Mouse (Mus musculus): Measurements from ENCODE around the gene Grik5.

Grik5 gene

GRCm38 (mm10) chr7:24984307-24984706 is 87.8 kb downstream of the Grik5 start:
- no peak for DNase-seq (ENCODE audit: low spot score)

DNA sequence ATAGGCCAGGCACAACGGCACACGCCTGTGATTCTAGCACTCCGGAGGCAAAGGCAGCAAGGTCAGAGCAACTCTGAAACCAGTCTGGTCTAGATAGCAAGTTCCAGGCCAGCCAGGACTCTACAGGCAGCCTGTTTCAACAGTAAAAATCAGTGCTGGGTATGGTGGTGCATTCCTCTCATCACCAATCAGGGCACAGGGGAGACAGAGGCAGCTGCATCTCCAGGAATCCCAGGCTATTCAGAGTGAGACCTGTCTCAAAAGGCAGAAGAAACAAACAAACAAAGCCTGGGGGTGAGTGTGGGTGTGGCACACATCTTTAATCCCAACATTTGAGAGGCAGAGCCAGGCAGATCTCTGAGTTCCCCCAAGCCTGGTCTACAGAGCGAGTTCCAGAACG is 88.8 kb downstream of the Grik5 start:
- DNase-seq (ENCODE audit: low spot score) = no peak

GRCm38 (mm10) chr7:24980439-24980838 is 91.7 kb downstream of the Grik5 start:
- DNase-seq (ENCODE audit: low spot score) = no peak

- no peak for DNase-seq (ENCODE audit: low spot score)
Measured at GRCm38 (mm10) chr7:24978781-24979180, 93.4 kb downstream of the Grik5 start.

- no peak for DNase-seq (ENCODE audit: low spot score)
Measured at GRCm38 (mm10) chr7:24974893-24975595, 97.1 kb downstream of the Grik5 start.

DNA sequence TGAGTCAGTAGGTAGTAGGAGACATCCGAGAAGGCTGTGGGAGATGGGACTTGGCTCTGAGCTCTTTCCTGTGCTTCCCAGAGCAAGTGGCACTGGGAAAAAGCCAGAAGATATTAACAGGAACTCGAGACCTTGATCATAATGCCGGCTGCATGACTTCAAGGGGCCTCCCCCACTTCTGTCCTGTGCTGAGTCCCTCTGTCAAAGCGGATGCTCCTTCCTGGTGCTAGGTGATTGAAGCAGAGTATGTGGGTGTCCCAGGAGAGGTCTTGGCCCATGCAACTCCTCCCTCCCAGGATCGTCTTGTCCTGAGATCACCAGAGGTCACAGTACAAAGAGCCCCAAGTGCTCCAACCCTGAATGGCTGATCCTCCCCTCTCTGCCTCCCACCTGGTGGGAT is 98.2 kb downstream of the Grik5 start:
- DNase-seq (ENCODE audit: low spot score) = no peak

DNA sequence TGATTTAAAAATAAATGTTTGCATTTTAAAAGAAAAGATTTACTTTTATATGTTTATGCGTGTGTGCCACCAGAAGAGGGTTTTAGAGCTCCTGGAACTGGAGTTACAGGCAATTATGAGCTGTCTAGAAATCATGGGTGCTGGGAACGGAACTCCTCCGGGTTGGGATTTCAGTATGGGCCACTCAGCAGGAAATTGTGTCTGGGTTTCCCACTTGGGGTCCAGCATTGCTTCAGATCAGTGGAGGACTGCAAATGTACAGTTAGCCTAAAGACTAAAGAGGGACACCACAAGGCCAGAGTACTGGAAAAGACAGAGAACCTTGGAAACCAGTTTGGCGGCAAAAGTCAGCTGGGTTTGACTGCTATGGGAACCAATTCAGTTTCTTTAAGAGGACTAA is 98.9 kb downstream of the Grik5 start:
- DNase-seq (ENCODE audit: low spot score) = no peak

- DNase-seq (ENCODE audit: low spot score) = peak; percentile 69
Measured at GRCm38 (mm10) chr7:24971972-24972893, 99.9 kb downstream of the Grik5 start, which contains the start of gene Rabac1. Gene Rabac1, minus strand, starts transcription at chr7:24972754.

DNA sequence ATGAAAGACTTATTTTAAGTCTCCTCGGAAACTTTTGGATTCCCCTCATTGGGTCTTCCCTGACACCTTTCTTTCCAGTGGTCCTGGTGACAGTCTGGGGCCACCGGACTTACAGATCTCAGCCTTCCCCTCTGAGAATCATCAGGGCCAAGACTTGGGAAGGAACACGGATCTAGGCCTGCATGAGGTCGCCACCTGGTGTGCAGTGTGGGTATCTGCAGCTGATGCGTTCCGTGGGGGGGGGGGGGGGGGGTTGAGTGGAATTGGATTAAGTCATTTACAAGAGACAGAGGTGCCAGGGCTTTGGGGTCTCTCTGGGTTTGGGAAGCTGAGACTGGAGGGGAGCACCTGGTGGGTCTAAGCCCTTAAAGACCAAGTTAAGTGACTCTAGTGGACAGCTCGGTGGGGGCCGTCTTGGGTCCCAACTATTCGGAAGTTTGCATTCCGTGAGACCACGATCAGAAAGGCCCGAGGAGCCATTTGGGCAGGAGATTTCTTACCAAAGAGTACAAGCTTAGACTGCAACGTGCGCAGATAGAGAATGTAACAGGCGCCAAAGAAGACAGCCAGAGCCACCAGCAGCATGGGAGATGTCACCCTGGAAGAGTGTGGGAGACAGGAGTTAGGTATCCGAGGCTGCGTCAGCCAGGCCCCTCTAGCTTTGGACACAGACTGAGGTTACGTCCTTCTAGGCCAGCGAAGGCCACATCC is 100.7 kb downstream of the Grik5 start:
- no peak for DNase-seq (ENCODE audit: low spot score)

GRCm38 (mm10) chr7:24970341-24970740 is 101.8 kb downstream of the Grik5 start:
- no peak for DNase-seq (ENCODE audit: low spot score)

GRCm38 (mm10) chr7:24969805-24970204 is 102.3 kb downstream of the Grik5 start:
- no peak for DNase-seq (ENCODE audit: low spot score)

DNA sequence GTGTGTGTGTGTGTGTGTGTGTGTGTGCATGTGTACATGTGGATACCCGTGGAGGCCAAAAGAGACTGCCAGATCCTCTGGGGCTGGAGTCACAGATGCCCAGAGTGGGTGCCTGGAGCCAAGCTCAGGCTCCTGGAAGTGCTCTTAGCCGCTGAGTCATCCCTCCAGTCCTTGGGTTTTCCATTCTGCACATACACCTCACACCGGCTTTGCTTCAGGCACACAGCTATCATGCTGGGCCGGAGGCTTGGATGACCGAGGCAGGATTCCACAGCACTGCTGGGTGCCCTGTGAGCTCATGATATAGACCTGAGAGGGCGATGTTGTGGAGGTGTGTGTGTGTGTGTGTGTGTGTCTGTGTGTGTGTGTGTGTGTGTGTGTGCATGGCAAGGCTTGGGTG is 103.7 kb downstream of the Grik5 start:
- DNase-seq (ENCODE audit: low spot score) = no peak

DNA sequence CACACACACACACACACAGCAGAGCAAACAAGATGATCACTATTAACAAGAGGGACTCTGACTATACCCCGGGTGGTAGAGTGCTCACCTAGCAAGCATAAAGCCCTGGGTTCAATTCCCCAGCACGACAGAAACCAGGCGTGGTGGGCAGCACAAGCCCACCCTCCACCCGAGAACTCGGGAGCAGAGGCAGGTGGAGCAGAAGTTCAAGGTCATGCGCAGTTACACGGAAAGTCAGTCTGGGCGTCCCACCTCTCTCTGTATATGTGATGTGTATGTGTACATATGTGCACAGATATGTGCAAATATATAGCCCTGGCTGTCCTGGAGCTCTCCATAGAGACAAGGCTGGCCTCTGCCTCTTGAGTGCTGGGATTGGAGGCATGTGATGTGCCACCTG is 104.2 kb downstream of the Grik5 start:
- no peak for DNase-seq (ENCODE audit: low spot score)

DNA sequence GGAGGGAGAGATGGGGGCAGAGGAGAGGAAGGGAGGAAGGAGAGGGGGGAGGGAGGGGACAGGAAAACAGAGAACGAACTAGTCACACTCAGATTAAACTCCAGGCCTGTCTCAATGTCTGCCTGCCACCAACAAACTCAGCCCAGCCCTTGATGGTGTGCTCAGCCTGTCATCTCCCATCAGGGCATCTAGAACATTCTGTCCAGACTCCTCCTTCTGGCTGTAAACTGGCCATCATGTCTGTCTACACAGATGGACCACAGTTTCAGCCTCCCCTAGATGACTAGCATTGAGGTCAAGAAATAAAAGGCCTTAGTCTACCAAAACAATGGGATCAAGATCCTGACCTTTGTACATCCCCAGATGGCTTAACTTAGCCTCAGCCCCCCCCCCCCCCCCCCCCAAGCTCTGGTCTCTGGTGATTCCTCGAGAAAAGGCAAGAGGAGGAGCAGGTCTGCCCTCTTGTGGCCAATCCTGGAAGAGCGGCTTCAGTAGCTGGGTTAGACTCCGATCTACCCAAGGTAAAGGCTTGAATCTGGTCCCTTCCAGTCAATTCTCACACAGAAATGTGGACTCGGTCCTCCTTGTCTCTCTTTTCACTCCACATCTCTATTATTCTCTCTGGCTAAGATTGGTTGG is 107.1 kb downstream of the Grik5 start:
- DNase-seq (ENCODE audit: low spot score) = peak; percentile 44

- DNase-seq (ENCODE audit: low spot score) = no peak
Measured at GRCm38 (mm10) chr7:24964288-24964687, 107.9 kb downstream of the Grik5 start.

Data from ovary, postnatal 10 days (tissue).